Mouse (Mus musculus): ENCODE measurements around the gene Dnah6. TPM values are rescaled to one million over a fixed set of nuclear protein-coding genes. Genes with fewer than 3 reads are reported as not detected.

Dnah6 gene
- polyA plus RNA-seq, 1 experiment: not detected

DNA sequence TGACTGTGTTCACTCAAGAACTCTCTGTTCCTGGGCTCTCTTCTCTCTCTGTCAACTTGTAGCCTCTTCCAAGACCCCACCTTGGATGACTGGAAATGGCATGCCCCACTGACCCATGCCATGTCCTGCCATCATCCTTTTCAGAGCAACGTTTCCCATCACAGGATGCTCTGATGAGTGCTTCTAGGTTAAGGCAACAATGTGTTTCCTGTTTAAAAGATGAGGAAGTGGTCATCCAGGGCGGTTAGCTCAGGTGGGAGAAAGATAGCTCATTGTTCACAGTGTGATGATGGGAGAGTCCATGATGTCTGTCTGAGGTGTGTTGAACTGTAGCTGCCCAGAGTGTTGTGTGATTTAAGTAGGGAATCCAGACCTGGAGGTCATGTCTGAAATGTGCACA is 107.6 kb downstream of the Dnah6 start:
- no peak overlapping the region for H3K4me3 ChIP-seq (ENCODE audit: insufficient read depth, low read length)
- H3K4me1 ChIP-seq (ENCODE audit: control insufficient read depth, insufficient read depth, low read length): peaks cover 2% of the 10 kb centered on the region; the same call in 1 of the 2 replicates
- TF ChIP-seq CTCF (IDR thresholded peaks at IDR 0.05; ENCODE audit: borderline replicate concordance, insufficient read depth, low read length) (no peak), POLR2A (IDR thresholded peaks at IDR 0.05; ENCODE audit: low read depth, low read length) (no peak)
- no peak overlapping the region for H3K27ac ChIP-seq (ENCODE audit: insufficient read depth, low read length)

- Histone ChIP-seq H3K27ac (ENCODE audit: insufficient read depth, low read length) (no peak overlapping the region), H3K4me3 (ENCODE audit: insufficient read depth, low read length) (no peak overlapping the region), H3K4me1 (ENCODE audit: control insufficient read depth, insufficient read depth, low read length) (peaks cover 2% of the 10 kb centered on the region; the same call in 1 of the 2 replicates)
- TF ChIP-seq POLR2A (IDR thresholded peaks at IDR 0.05; ENCODE audit: low read depth, low read length): no peak
- no peak for TF ChIP-seq CTCF (IDR thresholded peaks at IDR 0.05; ENCODE audit: borderline replicate concordance, insufficient read depth, low read length)
Observed at GRCm38 (mm10) chr6:73113365-73113764, 108.1 kb downstream of the Dnah6 start.

GRCm38 (mm10) chr6:73093133-73093532 is 128.3 kb downstream of the Dnah6 start:
- TF ChIP-seq POLR2A (IDR thresholded peaks at IDR 0.05; ENCODE audit: low read depth, low read length) (no peak), CTCF (IDR thresholded peaks at IDR 0.05; ENCODE audit: borderline replicate concordance, insufficient read depth, low read length) (no peak)

DNA sequence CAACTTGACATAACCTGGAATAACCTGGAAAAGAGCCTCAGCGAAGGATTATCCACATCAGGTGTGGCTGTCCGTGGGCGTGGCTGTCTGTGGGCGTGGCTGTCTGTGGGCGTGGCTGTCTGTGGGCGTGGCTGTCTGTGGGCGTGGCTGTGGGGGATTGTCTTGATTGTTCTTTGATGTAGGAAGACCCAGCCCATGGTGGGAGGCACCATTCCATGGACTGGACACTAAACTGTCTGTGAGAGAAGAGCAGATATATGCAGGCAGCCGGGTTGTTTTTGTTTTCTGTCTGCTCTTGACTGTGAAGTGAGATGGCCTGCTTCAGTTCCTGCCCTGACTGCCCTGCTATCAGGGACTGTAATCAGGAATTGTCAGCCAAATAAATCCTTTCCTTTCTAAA is 130.6 kb downstream of the Dnah6 start:
- H3K27ac ChIP-seq (ENCODE audit: insufficient read depth, low read length): no peak overlapping the region
- H3K4me3 ChIP-seq (ENCODE audit: insufficient read depth, low read length): no peak overlapping the region
- no peaks in the 10 kb centered on the region for H3K4me1 ChIP-seq (ENCODE audit: control insufficient read depth, insufficient read depth, low read length)
- TF ChIP-seq CTCF (IDR thresholded peaks at IDR 0.05; ENCODE audit: borderline replicate concordance, insufficient read depth, low read length): no peak
- no peak for TF ChIP-seq POLR2A (IDR thresholded peaks at IDR 0.05; ENCODE audit: low read depth, low read length)

More at GRCm38 (mm10) chr6:73093133-73093532, 128.3 kb downstream of the Dnah6 start:
- Histone ChIP-seq H3K4me3 (ENCODE audit: insufficient read depth, low read length) (no peak overlapping the region), H3K4me1 (ENCODE audit: control insufficient read depth, insufficient read depth, low read length) (no peaks in the 10 kb centered on the region), H3K27ac (ENCODE audit: insufficient read depth, low read length) (no peak overlapping the region)

DNA sequence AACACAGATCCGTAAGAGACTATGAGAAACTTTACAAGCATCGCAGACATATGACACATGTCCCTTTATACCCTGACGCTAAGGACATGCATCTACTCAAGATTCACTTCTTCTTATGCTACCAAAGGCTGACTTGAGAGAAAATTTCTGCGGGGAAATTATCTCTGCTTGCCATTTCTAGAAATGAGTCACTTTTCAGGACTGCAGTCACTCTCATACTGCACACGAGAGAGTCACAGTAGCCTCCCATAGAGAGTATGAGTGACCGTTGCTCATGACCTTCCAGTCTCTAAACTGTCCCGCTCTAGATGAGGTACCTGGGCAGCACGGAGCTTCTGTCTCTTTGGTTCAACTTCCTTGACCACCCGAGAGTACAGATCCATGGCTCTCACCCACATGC is 138.9 kb downstream of the Dnah6 start:
- Histone ChIP-seq H3K4me3 (ENCODE audit: insufficient read depth, low read length) (no peak overlapping the region), H3K27ac (ENCODE audit: insufficient read depth, low read length) (no peak overlapping the region), H3K4me1 (ENCODE audit: control insufficient read depth, insufficient read depth, low read length) (no peaks in the 10 kb centered on the region)
- TF ChIP-seq POLR2A (IDR thresholded peaks at IDR 0.05; ENCODE audit: low read depth, low read length): no peak
- TF ChIP-seq CTCF (IDR thresholded peaks at IDR 0.05; ENCODE audit: borderline replicate concordance, insufficient read depth, low read length): no peak

- H3K27ac ChIP-seq (ENCODE audit: insufficient read depth, low read length): no peak overlapping the region
- H3K4me1 ChIP-seq (ENCODE audit: control insufficient read depth, insufficient read depth, low read length): no peaks in the 10 kb centered on the region
- TF ChIP-seq CTCF (IDR thresholded peaks at IDR 0.05; ENCODE audit: borderline replicate concordance, insufficient read depth, low read length) (no peak), POLR2A (IDR thresholded peaks at IDR 0.05; ENCODE audit: low read depth, low read length) (no peak)
- H3K4me3 ChIP-seq (ENCODE audit: insufficient read depth, low read length): no peak overlapping the region
Observed at GRCm38 (mm10) chr6:73072093-73072786, 149.2 kb downstream of the Dnah6 start.

GRCm38 (mm10) chr6:73071214-73071613 is 150.2 kb downstream of the Dnah6 start:
- no peaks in the 10 kb centered on the region for H3K4me1 ChIP-seq (ENCODE audit: control insufficient read depth, insufficient read depth, low read length)
- H3K27ac ChIP-seq (ENCODE audit: insufficient read depth, low read length): no peak overlapping the region
- TF ChIP-seq POLR2A (IDR thresholded peaks at IDR 0.05; ENCODE audit: low read depth, low read length): no peak
- no peak for TF ChIP-seq CTCF (IDR thresholded peaks at IDR 0.05; ENCODE audit: borderline replicate concordance, insufficient read depth, low read length)
- H3K4me3 ChIP-seq (ENCODE audit: insufficient read depth, low read length): no peak overlapping the region

DNA sequence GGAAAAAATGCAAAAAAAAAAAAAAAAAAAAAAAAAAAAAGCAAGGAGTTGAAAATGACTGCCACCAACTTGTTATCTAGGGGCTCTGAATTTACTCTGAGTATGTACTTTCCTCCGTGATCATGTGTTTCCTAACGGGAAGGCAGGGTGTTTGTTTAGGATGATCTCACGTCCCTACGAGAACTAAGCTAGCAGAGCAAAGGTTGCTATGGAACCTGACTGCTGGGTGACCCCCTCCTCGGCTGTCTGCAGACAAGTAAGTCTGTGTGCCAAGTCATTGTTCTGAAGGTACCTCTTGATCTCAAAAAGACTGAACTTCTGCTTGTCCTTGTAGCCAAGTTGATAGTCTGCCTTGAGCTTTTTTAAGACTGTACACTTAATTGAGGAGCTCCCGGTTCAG is 150.8 kb downstream of the Dnah6 start:
- Histone ChIP-seq H3K27ac (ENCODE audit: insufficient read depth, low read length) (no peak overlapping the region), H3K4me1 (ENCODE audit: control insufficient read depth, insufficient read depth, low read length) (no peaks in the 10 kb centered on the region)
- TF ChIP-seq CTCF (IDR thresholded peaks at IDR 0.05; ENCODE audit: borderline replicate concordance, insufficient read depth, low read length) (no peak), POLR2A (IDR thresholded peaks at IDR 0.05; ENCODE audit: low read depth, low read length) (no peak)

GRCm38 (mm10) chr6:73064551-73064950 is 156.9 kb downstream of the Dnah6 start:
- no peak overlapping the region for H3K4me3 ChIP-seq (ENCODE audit: insufficient read depth, low read length)
- TF ChIP-seq CTCF (IDR thresholded peaks at IDR 0.05; ENCODE audit: borderline replicate concordance, insufficient read depth, low read length) (no peak), POLR2A (IDR thresholded peaks at IDR 0.05; ENCODE audit: low read depth, low read length) (no peak)
- no peaks in the 10 kb centered on the region for H3K4me1 ChIP-seq (ENCODE audit: control insufficient read depth, insufficient read depth, low read length)
- no peak overlapping the region for H3K27ac ChIP-seq (ENCODE audit: insufficient read depth, low read length)

More for the DNA sequence above, 150.8 kb downstream of the Dnah6 start:
- H3K4me3 ChIP-seq (ENCODE audit: insufficient read depth, low read length): no peak overlapping the region

- Histone ChIP-seq H3K4me1 (ENCODE audit: control insufficient read depth, insufficient read depth, low read length) (no peaks in the 10 kb centered on the region), H3K4me3 (ENCODE audit: insufficient read depth, low read length) (no peak overlapping the region), H3K27ac (ENCODE audit: insufficient read depth, low read length) (no peak overlapping the region)
- no peak for TF ChIP-seq POLR2A (IDR thresholded peaks at IDR 0.05; ENCODE audit: low read depth, low read length)
- no peak for TF ChIP-seq CTCF (IDR thresholded peaks at IDR 0.05; ENCODE audit: borderline replicate concordance, insufficient read depth, low read length)
Observed at GRCm38 (mm10) chr6:73059596-73060121, 161.8 kb downstream of the Dnah6 start.

Data from embryonic fibroblast, embryonic 13.5 days (primary cell).